Mouse (Mus musculus) splenic B cell, adult 2 months (primary cell): ENCODE results near the gene Dag1.
"Not testable (repeated sequence)": the region's sequence is repeated elsewhere in the genome, so short reads cannot be mapped to it uniquely, and the experiment has no call there.

Experiments
- DNase-seq: peaks from one replicate; pipeline ENCODE4 v3.0.0-alpha.2; 2011; ENCODE audit warnings: low read depth, low spot score
- H3K27me3 ChIP-seq: 2 replicates; pipeline ENCODE4 v1.6.1; 2012; ENCODE audit warnings: mild to moderate bottlenecking, low read length, moderate library complexity, mixed read lengths; ENCODE audit not compliant: control insufficient read depth, poor library complexity, insufficient read depth, severe bottlenecking
- H3K36me3 ChIP-seq: 2 replicates; pipeline ENCODE4 v1.6.1; 2012; ENCODE audit warnings: mild to moderate bottlenecking, low read length, moderate library complexity, mixed read lengths; ENCODE audit not compliant: control insufficient read depth, poor library complexity, insufficient read depth, severe bottlenecking

Gene Dag1

GRCm38 (mm10) chr9:108220380-108220774 is 43.4 kb downstream of the Dag1 start:
- H3K27me3 ChIP-seq, result no peaks in the 10 kb centered on the region
- DNase-seq, result no peak
- no peaks in the 10 kb centered on the region; the same call in 1 of the 2 replicates for H3K36me3 ChIP-seq

GRCm38 (mm10) chr9:108219766-108220379 is 43.9 kb downstream of the Dag1 start:
- Histone ChIP-seq H3K36me3 (no peaks in the 10 kb centered on the region; the same call in 1 of the 2 replicates), H3K27me3 (no peaks in the 10 kb centered on the region)
- DNase-seq, result no peak

GRCm38 (mm10) chr9:108217936-108218543 is 45.7 kb downstream of the Dag1 start:
- no peak for DNase-seq
- Histone ChIP-seq H3K36me3 (no peaks in the 10 kb centered on the region; the same call in 1 of the 2 replicates), H3K27me3 (no peaks in the 10 kb centered on the region)

GRCm38 (mm10) chr9:108217406-108217805 is 46.4 kb downstream of the Dag1 start:
- peak; percentile 50 for DNase-seq
- Histone ChIP-seq H3K36me3 (no peaks in the 10 kb centered on the region; the same call in 1 of the 2 replicates), H3K27me3 (no peaks in the 10 kb centered on the region)

GRCm38 (mm10) chr9:108213105-108213504 is 50.7 kb downstream of the Dag1 start:
- no peak for DNase-seq
- no peaks in the 10 kb centered on the region; the same call in 1 of the 2 replicates for H3K36me3 ChIP-seq
- no peaks in the 10 kb centered on the region for H3K27me3 ChIP-seq

- DNase-seq, result no peak
- H3K27me3 ChIP-seq, result no peaks in the 10 kb centered on the region
- peaks cover 2% of the 10 kb centered on the region for H3K36me3 ChIP-seq
Observed at GRCm38 (mm10) chr9:108212426-108212825, 51.3 kb downstream of the Dag1 start.

GRCm38 (mm10) chr9:108205571-108205901 is 58.2 kb downstream of the Dag1 start:
- no peak for DNase-seq
- Histone ChIP-seq H3K36me3 (peaks cover 4% of the 10 kb centered on the region), H3K27me3 (no peaks in the 10 kb centered on the region)

GRCm38 (mm10) chr9:108204884-108205570 is 58.7 kb downstream of the Dag1 start:
- Histone ChIP-seq H3K36me3 (peaks cover 4% of the 10 kb centered on the region), H3K27me3 (no peaks in the 10 kb centered on the region)
- no peak for DNase-seq

GRCm38 (mm10) chr9:108203015-108203414 is 60.7 kb downstream of the Dag1 start:
- DNase-seq, result peak; percentile 88
- no peaks in the 10 kb centered on the region for H3K27me3 ChIP-seq
- H3K36me3 ChIP-seq, result peaks cover 4% of the 10 kb centered on the region

GRCm38 (mm10) chr9:108202169-108202568 is 61.6 kb downstream of the Dag1 start:
- DNase-seq, result peak; percentile 65
- Histone ChIP-seq H3K36me3 (no peaks in the 10 kb centered on the region), H3K27me3 (no peaks in the 10 kb centered on the region)

- H3K27me3 ChIP-seq, result no peaks in the 10 kb centered on the region
- peak; percentile 94 for DNase-seq
- no peaks in the 10 kb centered on the region for H3K36me3 ChIP-seq
Observed at GRCm38 (mm10) chr9:108201160-108201559, 62.6 kb downstream of the Dag1 start.

GRCm38 (mm10) chr9:108198621-108199020 is 65.1 kb downstream of the Dag1 start:
- DNase-seq, result no peak
- no peaks in the 10 kb centered on the region for H3K36me3 ChIP-seq
- no peaks in the 10 kb centered on the region for H3K27me3 ChIP-seq

GRCm38 (mm10) chr9:108196920-108197677 is 66.7 kb downstream of the Dag1 start:
- DNase-seq, result no peak
- H3K36me3 ChIP-seq, result no peaks in the 10 kb centered on the region
- no peaks in the 10 kb centered on the region; the same call in 1 of the 2 replicates for H3K27me3 ChIP-seq

GRCm38 (mm10) chr9:108196222-108196621 is 67.5 kb downstream of the Dag1 start:
- H3K27me3 ChIP-seq, H3K36me3 ChIP-seq: not testable (repeated sequence)
- DNase-seq, result peak; percentile 34
